Mouse (Mus musculus) ES-Bruce4 (cell line): ENCODE results near the gene C530025M09Rik.

Experiments used
- CTCF ChIP-seq: IDR thresholded peaks from one replicate; pipeline ENCODE4 v1.8.1; 2011; ENCODE audit warnings: low read depth, low read length
- POLR2A ChIP-seq: IDR thresholded peaks from one replicate; pipeline ENCODE4 v1.8.1; 2011; ENCODE audit warnings: low read length; ENCODE audit not compliant: insufficient read depth

DNA sequence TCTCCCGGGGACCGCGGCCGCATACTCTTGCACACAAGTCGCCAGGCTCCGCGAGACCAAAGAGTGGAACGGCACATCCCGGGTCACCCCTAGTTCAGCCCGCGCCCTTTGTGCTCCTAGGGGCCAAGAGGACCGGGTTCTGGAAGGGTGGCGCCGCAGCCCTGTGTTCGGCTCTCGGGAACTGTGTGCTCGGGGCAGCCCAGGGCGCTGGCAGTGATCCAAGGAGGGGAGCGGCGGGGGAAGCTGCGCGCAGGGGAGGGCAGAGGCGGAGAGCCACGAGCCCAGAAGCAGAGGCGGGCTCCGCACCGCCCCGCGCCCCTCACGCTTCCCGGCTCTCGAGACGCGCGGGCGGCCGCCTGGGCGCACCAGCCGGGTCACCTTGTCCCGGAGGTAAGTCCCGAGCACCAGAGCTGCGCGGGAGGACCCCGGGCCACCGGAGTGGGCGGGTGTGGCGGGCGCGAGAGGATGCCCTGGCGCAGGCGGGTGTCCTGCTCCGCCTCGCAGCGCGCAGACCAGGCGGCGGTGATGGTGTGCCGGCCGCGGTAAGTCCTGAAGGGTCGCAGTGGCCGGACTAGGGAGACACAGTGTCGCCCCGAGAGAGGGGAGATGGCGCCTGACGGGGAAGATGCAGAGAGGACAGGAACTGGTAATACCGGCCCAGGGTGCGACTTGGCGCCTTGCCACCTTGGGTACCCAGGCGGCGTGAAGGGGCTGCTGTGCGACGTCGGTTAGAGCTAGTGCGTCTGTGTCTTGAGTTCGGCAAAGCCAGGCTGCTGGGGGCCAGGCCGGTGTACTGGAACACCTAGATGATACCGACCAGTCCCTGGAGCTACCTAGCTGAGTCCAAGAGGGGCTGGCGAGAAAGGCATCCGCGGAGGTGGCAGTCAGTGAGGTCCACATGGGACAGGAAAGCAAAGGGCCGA, at the start of gene C530025M09Rik:
- TF ChIP-seq CTCF (no peak), POLR2A (no peak)
